Mouse (Mus musculus): ENCODE results near the gene Lrch3. TPM values are rescaled to one million over a fixed set of nuclear protein-coding genes. Genes with fewer than 3 reads are reported as not detected.
"Not testable (repeated sequence)": the region's sequence is repeated elsewhere in the genome, so short reads cannot be mapped to it uniquely, and the experiment has no call there.

The Lrch3 gene
- polyA plus RNA-seq, 1 experiment, result 0.14 TPM

DNA sequence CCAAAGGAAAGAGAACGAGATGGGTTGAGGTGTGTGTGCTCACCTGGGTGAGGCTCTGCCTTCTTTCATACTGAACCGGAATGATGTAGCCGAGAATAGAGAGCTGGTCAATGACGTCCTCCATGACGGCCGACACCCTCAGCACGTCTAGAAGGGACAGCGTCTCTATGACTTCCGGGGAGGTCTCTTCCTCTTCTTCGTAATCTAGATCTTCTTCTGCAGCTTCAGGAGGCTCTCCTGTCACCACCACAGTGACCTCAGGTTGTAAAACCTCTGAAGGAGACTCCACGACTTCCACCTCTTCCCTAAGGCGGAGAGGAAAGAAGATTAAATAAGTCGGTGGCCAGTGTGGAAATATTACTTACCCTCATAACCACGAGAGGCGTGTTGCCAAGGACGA, 135.9 kb downstream of the Lrch3 start:
- Histone ChIP-seq H3K27me3 (ENCODE audit: control insufficient read depth) (peaks cover 6% of the 10 kb centered on the region; the same call in 1 of the 2 replicates), H3K9me3 (ENCODE audit: control insufficient read depth, low read length) (no peaks in the 10 kb centered on the region), H3K4me3 (replicated peaks) (no peak overlapping the region), H3K4me1 (ENCODE audit: control insufficient read depth) (no peaks in the 10 kb centered on the region), H3K36me3 (ENCODE audit: control insufficient read depth) (no peaks in the 10 kb centered on the region)
- TF ChIP-seq GATA1 (IDR thresholded peaks at IDR 0.05; ENCODE audit: low read length), result no peak
- no peak for TF ChIP-seq TAL1 (IDR thresholded peaks at IDR 0.05; ENCODE audit: low read length)

GRCm38 (mm10) chr16:33053141-33053540, 139.2 kb downstream of the Lrch3 start:
- Histone ChIP-seq H3K36me3 (ENCODE audit: control insufficient read depth) (peaks cover 8% of the 10 kb centered on the region), H3K9me3 (ENCODE audit: control insufficient read depth, low read length) (no peaks in the 10 kb centered on the region), H3K4me1 (ENCODE audit: control insufficient read depth) (peaks cover 17% of the 10 kb centered on the region), H3K4me3 (replicated peaks) (no peak overlapping the region), H3K27me3 (ENCODE audit: control insufficient read depth) (peaks cover 6% of the 10 kb centered on the region; the same call in 1 of the 2 replicates)
- TF ChIP-seq GATA1 (IDR thresholded peaks at IDR 0.05; ENCODE audit: low read length) (no peak), TAL1 (IDR thresholded peaks at IDR 0.05; ENCODE audit: low read length) (no peak)

DNA sequence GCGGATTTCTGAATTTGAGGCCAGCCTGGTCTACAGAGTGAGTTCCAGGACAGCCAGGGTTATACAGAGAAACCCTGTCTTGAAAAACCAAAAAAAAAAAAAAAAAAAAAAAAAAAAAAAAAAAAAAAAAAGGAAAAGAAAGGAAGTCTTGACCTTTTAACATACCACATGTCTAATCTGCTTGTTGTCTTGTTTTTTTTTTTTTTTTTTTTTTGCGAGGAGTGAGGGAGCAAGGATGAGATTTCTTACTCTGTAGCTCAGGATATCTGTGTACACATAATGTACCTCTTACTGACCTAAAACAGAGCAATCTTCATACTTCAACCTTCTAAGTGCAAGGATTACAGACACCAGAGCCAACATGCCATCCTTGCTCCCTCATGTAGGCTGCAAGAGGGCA, 141.0 kb downstream of the Lrch3 start:
- H3K9me3 ChIP-seq (ENCODE audit: control insufficient read depth, low read length); H3K27me3 ChIP-seq (ENCODE audit: control insufficient read depth); H3K4me3 ChIP-seq (replicated peaks): not testable (repeated sequence)
- H3K36me3 ChIP-seq (ENCODE audit: control insufficient read depth), result peaks cover 26% of the 10 kb centered on the region
- peaks cover 33% of the 10 kb centered on the region for H3K4me1 ChIP-seq (ENCODE audit: control insufficient read depth)

- Histone ChIP-seq H3K27me3 (ENCODE audit: control insufficient read depth) (peaks cover 6% of the 10 kb centered on the region; the same call in 1 of the 2 replicates), H3K9me3 (ENCODE audit: control insufficient read depth, low read length) (no peaks in the 10 kb centered on the region), H3K4me3 (replicated peaks) (peak overlapping the region; percentile 65), H3K4me1 (ENCODE audit: control insufficient read depth) (peaks cover 38% of the 10 kb centered on the region), H3K36me3 (ENCODE audit: control insufficient read depth) (peaks cover 33% of the 10 kb centered on the region)
- TF ChIP-seq TAL1 (IDR thresholded peaks at IDR 0.05; ENCODE audit: low read length) (no peak), GATA1 (IDR thresholded peaks at IDR 0.05; ENCODE audit: low read length) (no peak)
Observed at GRCm38 (mm10) chr16:33055655-33056054, 141.8 kb downstream of the Lrch3 start.

GRCm38 (mm10) chr16:33056095-33056785, 142.3 kb downstream of the Lrch3 start, which contains the start of the genes Iqcg and Rpl35a:
Gene Iqcg, minus strand, starts transcription at chr16:33056218.
Gene Rpl35a, plus strand, starts transcription at chr16:33056453.
- H3K36me3 ChIP-seq (ENCODE audit: control insufficient read depth), result peaks cover 38% of the 10 kb centered on the region
- H3K9me3 ChIP-seq (ENCODE audit: control insufficient read depth, low read length), result no peaks in the 10 kb centered on the region
- peaks cover 42% of the 10 kb centered on the region for H3K4me1 ChIP-seq (ENCODE audit: control insufficient read depth)
- TF ChIP-seq GATA1 (IDR thresholded peaks at IDR 0.05; ENCODE audit: low read length) (no peak), TAL1 (IDR thresholded peaks at IDR 0.05; ENCODE audit: low read length) (no peak)
- H3K27me3 ChIP-seq (ENCODE audit: control insufficient read depth), result peaks cover 6% of the 10 kb centered on the region; the same call in 1 of the 2 replicates
- peak within 1 kb of the TSS; percentile 65 for H3K4me3 ChIP-seq (replicated peaks)

DNA sequence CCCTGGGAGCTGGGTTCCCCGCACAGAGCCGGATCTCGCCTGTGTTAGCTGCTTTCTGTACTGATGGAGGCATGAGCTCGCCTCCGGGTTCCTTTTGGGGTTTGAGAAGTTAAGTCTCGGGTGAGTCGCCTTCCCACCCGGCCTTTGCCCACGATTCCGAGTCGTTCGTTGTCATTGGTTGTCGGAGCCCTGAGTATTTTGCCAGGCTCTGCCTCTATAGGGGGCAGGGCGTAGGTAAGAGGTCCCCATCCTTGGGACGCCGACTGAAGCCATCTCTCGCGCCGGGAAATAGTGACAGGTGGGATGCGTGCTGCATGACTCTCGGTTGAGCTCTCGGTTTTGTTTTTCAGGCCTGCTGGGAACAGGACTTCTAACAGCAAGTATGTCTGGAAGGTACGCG, 142.9 kb downstream of the Lrch3 start:
- no peak for TF ChIP-seq GATA1 (IDR thresholded peaks at IDR 0.05; ENCODE audit: low read length)
- TF ChIP-seq TAL1 (IDR thresholded peaks at IDR 0.05; ENCODE audit: low read length), result no peak
- Histone ChIP-seq H3K4me3 (replicated peaks) (peak overlapping the region; percentile 65), H3K9me3 (ENCODE audit: control insufficient read depth, low read length) (no peaks in the 10 kb centered on the region), H3K36me3 (ENCODE audit: control insufficient read depth) (peaks cover 38% of the 10 kb centered on the region), H3K27me3 (ENCODE audit: control insufficient read depth) (peaks cover 6% of the 10 kb centered on the region; the same call in 1 of the 2 replicates), H3K4me1 (ENCODE audit: control insufficient read depth) (peaks cover 46% of the 10 kb centered on the region)

GRCm38 (mm10) chr16:33058033-33058432, 144.1 kb downstream of the Lrch3 start:
- Histone ChIP-seq H3K4me1 (ENCODE audit: control insufficient read depth) (peaks cover 56% of the 10 kb centered on the region), H3K4me3 (replicated peaks) (peak overlapping the region; percentile 65), H3K27me3 (ENCODE audit: control insufficient read depth) (peaks cover 4% of the 10 kb centered on the region; the same call in 1 of the 2 replicates), H3K36me3 (ENCODE audit: control insufficient read depth) (peaks cover 38% of the 10 kb centered on the region), H3K9me3 (ENCODE audit: control insufficient read depth, low read length) (no peaks in the 10 kb centered on the region)
- no peak for TF ChIP-seq TAL1 (IDR thresholded peaks at IDR 0.05; ENCODE audit: low read length)

- H3K9me3 ChIP-seq (ENCODE audit: control insufficient read depth, low read length); H3K27me3 ChIP-seq (ENCODE audit: control insufficient read depth): not testable (repeated sequence)
- peak overlapping the region; percentile 65 for H3K4me3 ChIP-seq (replicated peaks)
- H3K4me1 ChIP-seq (ENCODE audit: control insufficient read depth), result peaks cover 63% of the 10 kb centered on the region
- H3K36me3 ChIP-seq (ENCODE audit: control insufficient read depth), result peaks cover 38% of the 10 kb centered on the region
Observed at GRCm38 (mm10) chr16:33058656-33059055, 144.8 kb downstream of the Lrch3 start.

- H3K4me1 ChIP-seq (ENCODE audit: control insufficient read depth), result peaks cover 70% of the 10 kb centered on the region
- no peak for TF ChIP-seq GATA1 (IDR thresholded peaks at IDR 0.05; ENCODE audit: low read length)
- no peak for TF ChIP-seq TAL1 (IDR thresholded peaks at IDR 0.05; ENCODE audit: low read length)
- no peaks in the 10 kb centered on the region for H3K9me3 ChIP-seq (ENCODE audit: control insufficient read depth, low read length)
- H3K27me3 ChIP-seq (ENCODE audit: control insufficient read depth), result no peaks in the 10 kb centered on the region
- H3K4me3 ChIP-seq (replicated peaks), result no peak overlapping the region
- peaks cover 39% of the 10 kb centered on the region for H3K36me3 ChIP-seq (ENCODE audit: control insufficient read depth)
Observed at GRCm38 (mm10) chr16:33059471-33059870, 145.6 kb downstream of the Lrch3 start.

- no peak overlapping the region for H3K4me3 ChIP-seq (replicated peaks)
Observed at GRCm38 (mm10) chr16:33060926-33061325, 147.0 kb downstream of the Lrch3 start.

More at GRCm38 (mm10) chr16:33060926-33061325, 147.0 kb downstream of the Lrch3 start:
- Histone ChIP-seq H3K36me3 (ENCODE audit: control insufficient read depth) (peaks cover 44% of the 10 kb centered on the region), H3K4me1 (ENCODE audit: control insufficient read depth) (peaks cover 66% of the 10 kb centered on the region), H3K9me3 (ENCODE audit: control insufficient read depth, low read length) (no peaks in the 10 kb centered on the region), H3K27me3 (ENCODE audit: control insufficient read depth) (no peaks in the 10 kb centered on the region)
- TF ChIP-seq GATA1 (IDR thresholded peaks at IDR 0.05; ENCODE audit: low read length) (no peak), TAL1 (IDR thresholded peaks at IDR 0.05; ENCODE audit: low read length) (no peak)

Measured in erythroblast, embryonic 14.5 days (primary cell).